Mouse (Mus musculus) right cerebral cortex, postnatal 36 days (tissue): ENCODE data around the gene Akp3.

Experiments used
- DNase-seq, 2 experiments: peaks; one replicate each; pipeline ENCODE4 v3.0.0; 2022; ENCODE audit warnings: low spot score in 2 of 2, mixed read lengths in 1 of 2

Akp3 gene

GRCm38 (mm10) chr1:87154501-87155120, 29.8 kb downstream of the Akp3 start:
- no peak for DNase-seq

- no peak for DNase-seq
Observed at GRCm38 (mm10) chr1:87155531-87156198, 30.9 kb downstream of the Akp3 start.

GRCm38 (mm10) chr1:87156199-87156587, 31.4 kb downstream of the Akp3 start, which contains the start of gene Ecel1:
Gene Ecel1 (minus strand): TSS chr1:87156521.
- no peak for DNase-seq

- DNase-seq: no peak
Observed at GRCm38 (mm10) chr1:87159396-87159795, 34.6 kb downstream of the Akp3 start.

- DNase-seq: no peak
Observed at GRCm38 (mm10) chr1:87164164-87164795, 39.5 kb downstream of the Akp3 start.

GRCm38 (mm10) chr1:87164796-87165184, 40.0 kb downstream of the Akp3 start:
- no peak for DNase-seq

- DNase-seq: no peak
Observed at GRCm38 (mm10) chr1:87170458-87170857, 45.7 kb downstream of the Akp3 start.

- no peak for DNase-seq
Observed at GRCm38 (mm10) chr1:87171312-87171711, 46.5 kb downstream of the Akp3 start.

- DNase-seq: no peak
Observed at GRCm38 (mm10) chr1:87172316-87172715, 47.5 kb downstream of the Akp3 start.

GRCm38 (mm10) chr1:87174006-87174955, 49.5 kb downstream of the Akp3 start:
- DNase-seq: no peak

- peak in 1 of 2 experiments; percentile 28 for DNase-seq
Observed at GRCm38 (mm10) chr1:87175852-87176292, 51.1 kb downstream of the Akp3 start.
